Mouse (Mus musculus) c-Kit-positive CD71-positive TER-119-positive erythroid progenitor cells, embryonic 14.5 days (primary cell): ENCODE measurements around the gene Actl7b.

Experiments used
- DNase-seq: peaks from one replicate; pipeline ENCODE4 v3.0.0-alpha.2; 2013; ENCODE audit warnings: low spot score

Gene Actl7b

GRCm38 (mm10) chr4:56741041-56741493 lies at the start of gene Actl7b:
Gene Actl7b, minus strand, starts transcription at chr4:56741443.
- DNase-seq = no peak

- DNase-seq = no peak
Observed at GRCm38 (mm10) chr4:56771065-56771464, 29.8 kb upstream of the Actl7b start.

GRCm38 (mm10) chr4:56768913-56769312 lies 27.7 kb upstream of the Actl7b start:
- DNase-seq = no peak

GRCm38 (mm10) chr4:56767861-56768284 lies 26.6 kb upstream of the Actl7b start:
- no peak for DNase-seq

- no peak for DNase-seq
Observed at GRCm38 (mm10) chr4:56757693-56758092, 16.4 kb upstream of the Actl7b start.

GRCm38 (mm10) chr4:56756966-56757600 lies 15.8 kb upstream of the Actl7b start:
- peak; percentile 3 for DNase-seq

- DNase-seq = no peak
Observed at GRCm38 (mm10) chr4:56756021-56756420, 14.8 kb upstream of the Actl7b start.

GRCm38 (mm10) chr4:56747456-56747855 lies 6.2 kb upstream of the Actl7b start:
- DNase-seq = no peak

GRCm38 (mm10) chr4:56746345-56746744 lies 5.1 kb upstream of the Actl7b start:
- DNase-seq = no peak

GRCm38 (mm10) chr4:56743363-56744195 lies 2.3 kb upstream of the Actl7b start, which contains the start of gene Actl7a:
Gene Actl7a, plus strand, starts transcription at chr4:56743413.
- DNase-seq = no peak

- no peak for DNase-seq
Observed at GRCm38 (mm10) chr4:56742698-56743097, 1.5 kb upstream of the Actl7b start.

- no peak for DNase-seq
Observed at GRCm38 (mm10) chr4:56740611-56741010, 632 bp downstream of the Actl7b start.

- no peak for DNase-seq
Observed at GRCm38 (mm10) chr4:56740020-56740485, 1.2 kb downstream of the Actl7b start, which contains the start of gene Gm26657. Gene Gm26657, plus strand, starts transcription at chr4:56740070.

GRCm38 (mm10) chr4:56725839-56726238 lies 15.4 kb downstream of the Actl7b start:
- DNase-seq = peak; percentile 5

GRCm38 (mm10) chr4:56723237-56723636 lies 18.0 kb downstream of the Actl7b start:
- no peak for DNase-seq

- no peak for DNase-seq
Observed at GRCm38 (mm10) chr4:56722346-56722745, 18.9 kb downstream of the Actl7b start.

GRCm38 (mm10) chr4:56721469-56721868 lies 19.8 kb downstream of the Actl7b start:
- DNase-seq = no peak

GRCm38 (mm10) chr4:56720403-56720802 lies 20.8 kb downstream of the Actl7b start:
- no peak for DNase-seq

GRCm38 (mm10) chr4:56719456-56719855 lies 21.8 kb downstream of the Actl7b start:
- no peak for DNase-seq

- DNase-seq = no peak
Observed at GRCm38 (mm10) chr4:56718573-56719442, 22.4 kb downstream of the Actl7b start.

- DNase-seq = no peak
Observed at GRCm38 (mm10) chr4:56717932-56718331, 23.3 kb downstream of the Actl7b start.

GRCm38 (mm10) chr4:56716801-56717200 lies 24.4 kb downstream of the Actl7b start:
- no peak for DNase-seq
